Mouse (Mus musculus): ENCODE measurements around the gene Pheta1.

The Pheta1 gene

GRCm38 (mm10) chr5:121827876-121828275, 20.9 kb upstream of the Pheta1 start:
- DNase-seq, result no peak

GRCm38 (mm10) chr5:121828491-121829432, 20.0 kb upstream of the Pheta1 start:
- DNase-seq, result no peak

GRCm38 (mm10) chr5:121831002-121831601, 17.7 kb upstream of the Pheta1 start:
- DNase-seq, result no peak

- no peak for DNase-seq
Measured at GRCm38 (mm10) chr5:121832376-121833155, 16.2 kb upstream of the Pheta1 start.

- DNase-seq, result no peak
Measured at GRCm38 (mm10) chr5:121833159-121833558, 15.6 kb upstream of the Pheta1 start.

- DNase-seq, result peak; percentile 59
Measured at GRCm38 (mm10) chr5:121833572-121834240, 15.1 kb upstream of the Pheta1 start.

- no peak for DNase-seq
Measured at GRCm38 (mm10) chr5:121834241-121834606, 14.6 kb upstream of the Pheta1 start.

- no peak for DNase-seq
Measured at GRCm38 (mm10) chr5:121834991-121835747, 13.6 kb upstream of the Pheta1 start.

GRCm38 (mm10) chr5:121835949-121836691, 12.7 kb upstream of the Pheta1 start:
- DNase-seq, result peak; percentile 66

- peak; percentile 95 for DNase-seq
Measured at GRCm38 (mm10) chr5:121836692-121837415, 11.9 kb upstream of the Pheta1 start.

GRCm38 (mm10) chr5:121837441-121838340, 11.1 kb upstream of the Pheta1 start, which contains the start of gene Sh2b3:
Sh2b3 (minus strand) TSS chr5:121837646.
- peak; percentile 66 for DNase-seq

GRCm38 (mm10) chr5:121838341-121839127, 10.2 kb upstream of the Pheta1 start:
- peak; percentile 60 for DNase-seq

- DNase-seq, result no peak
Measured at GRCm38 (mm10) chr5:121839128-121839473, 9.7 kb upstream of the Pheta1 start.

GRCm38 (mm10) chr5:121841516-121841915, 7.3 kb upstream of the Pheta1 start:
- DNase-seq, result no peak

GRCm38 (mm10) chr5:121841973-121842372, 6.8 kb upstream of the Pheta1 start:
- DNase-seq, result no peak

GRCm38 (mm10) chr5:121842665-121843118, 6.1 kb upstream of the Pheta1 start:
- peak; percentile 84 for DNase-seq

- DNase-seq, result peak; percentile 43
Measured at GRCm38 (mm10) chr5:121843138-121843905, 5.5 kb upstream of the Pheta1 start.

- no peak for DNase-seq
Measured at GRCm38 (mm10) chr5:121845361-121845760, 3.4 kb upstream of the Pheta1 start.

Measured in liver (tissue).